In the genomic region with DNA sequence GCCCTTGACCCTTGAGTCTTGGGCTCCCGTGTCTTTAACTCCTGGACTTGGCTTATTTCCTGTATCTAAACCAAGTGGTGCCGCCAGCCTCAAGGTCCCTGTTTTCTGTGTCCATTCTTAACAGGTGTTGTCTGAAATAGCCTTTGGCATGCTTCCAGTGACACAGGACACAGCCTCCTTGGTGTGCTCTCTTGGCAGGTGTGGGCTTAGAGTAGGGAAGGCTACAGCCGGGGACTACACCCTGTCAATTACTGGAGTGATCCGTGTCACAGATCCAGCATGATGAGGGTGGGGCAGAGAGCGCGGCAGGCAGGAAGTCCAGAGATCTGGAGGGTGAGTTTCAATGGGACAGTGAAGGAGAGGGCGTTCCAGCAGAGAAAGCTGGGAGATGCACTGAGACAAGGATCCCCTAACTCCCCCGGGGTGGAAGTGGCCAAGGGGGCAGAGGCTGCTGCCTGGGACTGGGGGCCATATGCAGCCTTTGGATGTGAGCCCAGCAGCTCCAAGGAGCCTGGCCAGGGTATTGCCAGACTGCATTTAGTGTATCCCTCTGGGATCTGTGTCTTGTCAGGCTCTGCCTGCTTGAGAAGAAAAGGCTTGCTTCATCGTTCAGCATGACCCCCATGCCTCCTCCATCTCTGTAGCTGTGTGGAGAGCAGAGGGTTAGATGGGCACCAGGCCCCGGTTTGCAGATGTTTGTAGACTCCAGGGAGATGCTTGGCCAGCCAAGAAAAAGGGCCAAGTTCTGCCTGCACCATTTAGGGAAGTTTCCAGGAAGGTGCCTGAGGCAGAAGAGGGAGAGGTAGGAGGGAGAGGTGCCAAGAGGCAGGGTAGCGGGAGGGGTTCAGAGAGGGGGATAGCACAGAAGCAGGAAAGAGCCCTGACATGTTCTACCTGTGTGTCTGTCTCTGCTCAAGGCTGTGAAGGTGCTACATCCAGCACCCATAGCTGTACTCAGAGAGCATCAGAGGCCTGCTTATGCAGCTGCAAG, we compare ENCODE assay signal across 9 mouse cellular contexts. TPM values are rescaled to one million over a fixed set of nuclear protein-coding genes. Genes with fewer than 3 reads are reported as not detected.
DNase-seq lines count a peak whose midpoint lies in the region; ATAC-seq and TF ChIP-seq lines count a peak whose summit lies in the region.
"Had no signal": no experiment of that assay in that cellular context is flagged by ENCODE, and none has a peak within 500 bp of the region (broad histone marks: within the 10 kb centered on the region; RNA-seq: fewer than 3 reads in every experiment).

No protein-coding gene starts in this region.

- peak; percentile 14 for DNase-seq in kidney, adult 2 months
- no peak for DNase-seq in kidney, adult 8-10 months
- DNase-seq in brain, adult 2 months (ENCODE audit: low read depth, low spot score), result peak; percentile 67
- no peak for DNase-seq in liver, embryonic 14.5 days (ENCODE audit: low read depth in 3 of 3, low spot score in 3 of 3)
- DNase-seq in layer of hippocampus, adult 9-10 months (ENCODE audit: low spot score), result no peak
- no peak for DNase-seq in T-cell, adult 2 months (ENCODE audit: low spot score)
- no peak for DNase-seq in left cerebral cortex, postnatal 10 days (ENCODE audit: extremely low spot score in 1 of 2, low spot score in 2 of 2)

- H3K9me3 ChIP-seq in heart, embryonic 12.5 days (replicated peaks), result 0 out of 2 replicates have a peak, but pooled peaks cover 4% of the 10 kb centered on the region
- no peaks in the 10 kb centered on the region for H3K9me3 ChIP-seq in liver, embryonic 14.5 days (ENCODE audit: control insufficient read depth, low read length)

- H3K4me3 ChIP-seq in kidney, adult 2 months (ENCODE audit: insufficient read depth, low read depth, low read length), result no peak overlapping the region
- no peak overlapping the region for H3K4me3 ChIP-seq in heart, embryonic 12.5 days
- no peak overlapping the region for H3K4me3 ChIP-seq in liver, embryonic 14.5 days (ENCODE audit: insufficient read depth in 1 of 2, low read depth in 2 of 2, low read length in 2 of 2)

- no peaks in the 10 kb centered on the region for H3K27me3 ChIP-seq in kidney, adult 2 months (replicated peaks; ENCODE audit: control insufficient read depth, insufficient read depth, low read length)
- no peaks in the 10 kb centered on the region for H3K27me3 ChIP-seq in heart, embryonic 12.5 days (replicated peaks)
- no peaks in the 10 kb centered on the region for H3K27me3 ChIP-seq in liver, embryonic 14.5 days (ENCODE audit: control insufficient read depth, insufficient read depth, low read length)

- TF ChIP-seq CTCF in kidney, adult 2 months (conservative IDR thresholded peaks at IDR 0.05; ENCODE audit: insufficient read depth, insufficient read length, low read depth, low read length), result no peak
- TF ChIP-seq CTCF in liver, embryonic 14.5 days (IDR thresholded peaks at IDR 0.05; ENCODE audit: low read depth), result no peak

- no peaks in the 10 kb centered on the region for H3K36me3 ChIP-seq in kidney, adult 2 months (ENCODE audit: control insufficient read depth, insufficient read depth, low read length)
- H3K36me3 ChIP-seq in heart, embryonic 12.5 days, result no peaks in the 10 kb centered on the region
- H3K36me3 ChIP-seq in liver, embryonic 14.5 days (replicated peaks; ENCODE audit: control insufficient read depth, insufficient read depth, low read depth), result no peaks in the 10 kb centered on the region

- no peak overlapping the region for H3K27ac ChIP-seq in kidney, adult 2 months (ENCODE audit: insufficient read depth, low read depth, low read length)
- H3K27ac ChIP-seq in heart, embryonic 12.5 days (ENCODE audit: poor library complexity, severe bottlenecking), result peak overlapping the region; percentile 70
- peak overlapping the region; percentile 14 for H3K27ac ChIP-seq in liver, embryonic 14.5 days

- no peak for ATAC-seq in heart, embryonic 12.5 days (ENCODE audit: insufficient number of reproducible peaks, low FRiP score)
- 0 out of 2 replicates have a peak, but pooled peaks have one; percentile 15 for ATAC-seq in liver, embryonic 14.5 days (ENCODE audit: insufficient read depth)
- ATAC-seq: Patski had no signal

- intact Hi-C loops in left cerebral cortex, postnatal 10 days (cut with DNase I), result no loop called here

- no peak for TF ChIP-seq POLR2A in kidney, adult 2 months (IDR thresholded peaks at IDR 0.05; ENCODE audit: low read depth, low read length)

- WGBS in kidney, adult 2 months, result 35% methylated on average over 11 of the region's 11 CpGs
- 33% methylated on average over 11 of the region's 11 CpGs for WGBS in heart, embryonic 12.5 days
- 53% methylated on average over 11 of the region's 11 CpGs for WGBS in liver, embryonic 14.5 days (ENCODE audit: insufficient replicate concordance)

- no peak for TF ChIP-seq EP300 in liver, embryonic 14.5 days (IDR thresholded peaks at IDR 0.05; ENCODE audit: low read depth)

- 0 out of 2 replicates have a peak overlapping the region, but pooled peaks have one; percentile 4 for H3K9ac ChIP-seq in heart, embryonic 12.5 days
- H3K9ac ChIP-seq in liver, embryonic 14.5 days (replicated peaks), result peak overlapping the region; percentile 23; the same call in 1 of the 2 replicates

- no peaks in the 10 kb centered on the region; the same call in 1 of the 2 replicates for H3K4me1 ChIP-seq in kidney, adult 2 months (ENCODE audit: control insufficient read depth, insufficient read depth, low read length)
- peaks cover 51% of the 10 kb centered on the region for H3K4me1 ChIP-seq in heart, embryonic 12.5 days (replicated peaks)
- H3K4me1 ChIP-seq in liver, embryonic 14.5 days (replicated peaks; ENCODE audit: control insufficient read depth in 2 of 2, insufficient read depth in 2 of 2, low read length in 1 of 2), result peaks cover 21 to 43% of the 10 kb centered on the region in 2 experiments

- H3K4me2 ChIP-seq in heart, embryonic 12.5 days, result no peak overlapping the region
- H3K4me2 ChIP-seq in liver, embryonic 14.5 days (ENCODE audit: low read depth), result peak overlapping the region; percentile 20; the same call in 1 of the 2 replicates

RNA-seq across cellular contexts. Expression of gene Ankrd9, which starts 30.0 kb away (rescaled TPM):
- polyA plus RNA-seq in kidney, adult 2 months (2012; rRNA removed), result 23.9 and 28.0 TPM in 2 replicates
- 13.2 and 14.2 TPM in 2 replicates for polyA plus RNA-seq in heart, embryonic 12.5 days (2016; fragmentation: Nextera tagmentation; extraction: Ambion mirVana)
- 47.4 and 57.4 TPM in 2 replicates for polyA plus RNA-seq in liver, embryonic 14.5 days (2012; rRNA removed)
- polyA plus RNA-seq in liver, embryonic 14.5 days (2014; fragmentation: Nextera tagmentation; extraction: Ambion mirVana), result 41.8 and 49.8 TPM in 2 replicates
- 1 to 10 TPM; 9.7 to 9.9 TPM for total RNA-seq in left cerebral cortex, postnatal 10 days (2021)

RNA-seq across cellular contexts. Expression of gene Rcor1, which starts 30.4 kb away (rescaled TPM):
- 9.7 and 11.5 TPM in 2 replicates for polyA plus RNA-seq in kidney, adult 2 months (2012; rRNA removed)
- 8.8 and 9.2 TPM in 2 replicates for polyA plus RNA-seq in heart, embryonic 12.5 days (2016; fragmentation: Nextera tagmentation; extraction: Ambion mirVana)
- 7.2 and 9.1 TPM in 2 replicates for polyA plus RNA-seq in liver, embryonic 14.5 days (2012; rRNA removed)
- 5.8 and 6.2 TPM in 2 replicates for polyA plus RNA-seq in liver, embryonic 14.5 days (2014; fragmentation: Nextera tagmentation; extraction: Ambion mirVana)
- 10 to 100 TPM; 18.0 to 18.3 TPM for total RNA-seq in left cerebral cortex, postnatal 10 days (2021)

Comparison
In these comparisons a context has a peak if more than half of its experiments do, and no peak if none do; other contexts are left out.
1. DNase-seq: peak in kidney, adult 2 months (single experiment) and brain, adult 2 months (single experiment); none in kidney, adult 8-10 months (0 of 2), liver, embryonic 14.5 days (0 of 3), layer of hippocampus, adult 9-10 months (single experiment), T-cell, adult 2 months (single experiment) and left cerebral cortex, postnatal 10 days (0 of 2).